Mouse (Mus musculus): ENCODE data around the gene Ntn4. TPM values are rescaled to one million over a fixed set of nuclear protein-coding genes. Genes with fewer than 3 reads are reported as not detected.

The Ntn4 gene
- polyA plus RNA-seq, 1 experiment = 0.48 TPM

GRCm38 (mm10) chr10:93723942-93724542 lies 83.6 kb downstream of the Ntn4 start:
- TF ChIP-seq MYOD1 (IDR thresholded peaks at IDR 0.05; ENCODE audit: control insufficient read depth, insufficient read length, low read depth) (no peak), MAX (IDR thresholded peaks at IDR 0.05) (no peak), CEBPB (IDR thresholded peaks at IDR 0.05; ENCODE audit: low read depth) (no peak), FOSL1 (IDR thresholded peaks at IDR 0.05; ENCODE audit: insufficient read depth, low read length, poor library complexity, severe bottlenecking) (no peak), MYOG (IDR thresholded peaks at IDR 0.05; ENCODE audit: control insufficient read depth, extremely low read depth, insufficient read length) (no peak), CTCF (IDR thresholded peaks at IDR 0.05; ENCODE audit: control insufficient read depth, insufficient read depth, insufficient read length) (no peak), USF1 (IDR thresholded peaks at IDR 0.05; ENCODE audit: low read depth) (no peak)
- no peaks in the 10 kb centered on the region for H3K79me3 ChIP-seq (ENCODE audit: low read depth)
- H3K79me2 ChIP-seq (ENCODE audit: control insufficient read depth, insufficient read depth) = no peaks in the 10 kb centered on the region
- H3ac ChIP-seq (ENCODE audit: control insufficient read depth, insufficient read length, low read depth) = no peak overlapping the region
- no peaks in the 10 kb centered on the region for H3K36me3 ChIP-seq (ENCODE audit: control insufficient read depth, insufficient read depth)
- H3K4me3 ChIP-seq (ENCODE audit: insufficient read depth, poor library complexity, severe bottlenecking) = no peak overlapping the region
- no peaks in the 10 kb centered on the region for H3K27me3 ChIP-seq (ENCODE audit: control insufficient read depth, insufficient read depth, insufficient read length)

GRCm38 (mm10) chr10:93728131-93728530 lies 87.7 kb downstream of the Ntn4 start:
- H3K27me3 ChIP-seq (ENCODE audit: control insufficient read depth, insufficient read depth, insufficient read length) = no peaks in the 10 kb centered on the region
- no peak overlapping the region for H3K4me3 ChIP-seq (ENCODE audit: insufficient read depth, poor library complexity, severe bottlenecking)
- H3K36me3 ChIP-seq (ENCODE audit: control insufficient read depth, insufficient read depth) = no peaks in the 10 kb centered on the region
- no peak overlapping the region for H3ac ChIP-seq (ENCODE audit: control insufficient read depth, insufficient read length, low read depth)
- H3K79me2 ChIP-seq (ENCODE audit: control insufficient read depth, insufficient read depth) = no peaks in the 10 kb centered on the region
- H3K79me3 ChIP-seq (ENCODE audit: low read depth) = no peaks in the 10 kb centered on the region
- no peak for TF ChIP-seq MYOG (IDR thresholded peaks at IDR 0.05; ENCODE audit: control insufficient read depth, extremely low read depth, insufficient read length)
- TF ChIP-seq MYOD1 (IDR thresholded peaks at IDR 0.05; ENCODE audit: control insufficient read depth, insufficient read length, low read depth) = no peak

- no peaks in the 10 kb centered on the region for H3K79me3 ChIP-seq (ENCODE audit: low read depth)
- H3K4me3 ChIP-seq (ENCODE audit: insufficient read depth, poor library complexity, severe bottlenecking) = no peak overlapping the region
- H3K27me3 ChIP-seq (ENCODE audit: control insufficient read depth, insufficient read depth, insufficient read length) = no peaks in the 10 kb centered on the region
- no peaks in the 10 kb centered on the region for H3K79me2 ChIP-seq (ENCODE audit: control insufficient read depth, insufficient read depth)
- no peaks in the 10 kb centered on the region for H3K36me3 ChIP-seq (ENCODE audit: control insufficient read depth, insufficient read depth)
- no peak overlapping the region for H3ac ChIP-seq (ENCODE audit: control insufficient read depth, insufficient read length, low read depth)
- TF ChIP-seq MYOD1 (IDR thresholded peaks at IDR 0.05; ENCODE audit: control insufficient read depth, insufficient read length, low read depth) = no peak
- TF ChIP-seq CEBPB (IDR thresholded peaks at IDR 0.05; ENCODE audit: low read depth) = no peak
- TF ChIP-seq USF1 (IDR thresholded peaks at IDR 0.05; ENCODE audit: low read depth) = no peak
- TF ChIP-seq MAX (IDR thresholded peaks at IDR 0.05) = no peak
- TF ChIP-seq MYOG (IDR thresholded peaks at IDR 0.05; ENCODE audit: control insufficient read depth, extremely low read depth, insufficient read length) = no peak
- TF ChIP-seq CTCF (IDR thresholded peaks at IDR 0.05; ENCODE audit: control insufficient read depth, insufficient read depth, insufficient read length) = no peak
- TF ChIP-seq FOSL1 (IDR thresholded peaks at IDR 0.05; ENCODE audit: insufficient read depth, low read length, poor library complexity, severe bottlenecking) = no peak
These were observed 90.0 kb downstream of the Ntn4 start for GRCm38 (mm10) chr10:93730514-93730913.

- no peak for TF ChIP-seq CEBPB (IDR thresholded peaks at IDR 0.05; ENCODE audit: low read depth)
- no peak for TF ChIP-seq MAX (IDR thresholded peaks at IDR 0.05)
- TF ChIP-seq MYOD1 (IDR thresholded peaks at IDR 0.05; ENCODE audit: control insufficient read depth, insufficient read length, low read depth) = no peak
- TF ChIP-seq FOSL1 (IDR thresholded peaks at IDR 0.05; ENCODE audit: insufficient read depth, low read length, poor library complexity, severe bottlenecking) = no peak
- TF ChIP-seq CTCF (IDR thresholded peaks at IDR 0.05; ENCODE audit: control insufficient read depth, insufficient read depth, insufficient read length) = no peak
- TF ChIP-seq USF1 (IDR thresholded peaks at IDR 0.05; ENCODE audit: low read depth) = no peak
- no peak for TF ChIP-seq MYOG (IDR thresholded peaks at IDR 0.05; ENCODE audit: control insufficient read depth, extremely low read depth, insufficient read length)
- Histone ChIP-seq H3K36me3 (ENCODE audit: control insufficient read depth, insufficient read depth) (no peaks in the 10 kb centered on the region), H3K79me2 (ENCODE audit: control insufficient read depth, insufficient read depth) (no peaks in the 10 kb centered on the region), H3K79me3 (ENCODE audit: low read depth) (no peaks in the 10 kb centered on the region), H3K4me3 (ENCODE audit: insufficient read depth, poor library complexity, severe bottlenecking) (no peak overlapping the region), H3ac (ENCODE audit: control insufficient read depth, insufficient read length, low read depth) (no peak overlapping the region), H3K27me3 (ENCODE audit: control insufficient read depth, insufficient read depth, insufficient read length) (no peaks in the 10 kb centered on the region)
These were observed 90.8 kb downstream of the Ntn4 start for GRCm38 (mm10) chr10:93731248-93731691.

- Histone ChIP-seq H3K79me3 (ENCODE audit: low read depth) (no peaks in the 10 kb centered on the region), H3K36me3 (ENCODE audit: control insufficient read depth, insufficient read depth) (no peaks in the 10 kb centered on the region), H3K79me2 (ENCODE audit: control insufficient read depth, insufficient read depth) (no peaks in the 10 kb centered on the region), H3K4me3 (ENCODE audit: insufficient read depth, poor library complexity, severe bottlenecking) (no peak overlapping the region), H3K27me3 (ENCODE audit: control insufficient read depth, insufficient read depth, insufficient read length) (no peaks in the 10 kb centered on the region), H3ac (ENCODE audit: control insufficient read depth, insufficient read length, low read depth) (no peak overlapping the region)
- TF ChIP-seq MAX (IDR thresholded peaks at IDR 0.05) (no peak), CTCF (IDR thresholded peaks at IDR 0.05; ENCODE audit: control insufficient read depth, insufficient read depth, insufficient read length) (no peak), MYOG (IDR thresholded peaks at IDR 0.05; ENCODE audit: control insufficient read depth, extremely low read depth, insufficient read length) (no peak), MYOD1 (IDR thresholded peaks at IDR 0.05; ENCODE audit: control insufficient read depth, insufficient read length, low read depth) (peak; percentile 66), CEBPB (IDR thresholded peaks at IDR 0.05; ENCODE audit: low read depth) (no peak)
These were observed 95.7 kb downstream of the Ntn4 start for GRCm38 (mm10) chr10:93736114-93736645.

DNA sequence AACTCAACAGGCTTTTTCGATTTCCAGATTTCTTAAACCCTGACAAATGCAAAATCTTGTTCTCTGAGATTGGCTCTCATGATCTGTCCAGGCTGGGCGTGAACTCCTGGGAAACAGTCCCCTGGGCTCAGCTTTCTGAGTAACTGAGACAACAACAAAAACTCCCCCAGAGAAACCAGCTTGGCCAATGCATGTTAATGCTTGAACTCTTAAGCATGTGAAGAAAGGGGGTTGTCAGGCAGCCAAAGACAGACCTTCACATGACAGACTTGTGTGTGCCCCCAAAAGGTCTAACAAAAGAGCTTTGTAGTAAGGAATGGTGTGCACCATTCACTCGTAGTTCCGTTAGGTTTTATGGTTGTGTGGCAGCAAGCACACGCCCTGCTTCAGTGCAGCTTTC lies 96.6 kb downstream of the Ntn4 start:
- Histone ChIP-seq H3K4me3 (ENCODE audit: insufficient read depth, poor library complexity, severe bottlenecking) (no peak overlapping the region), H3K79me2 (ENCODE audit: control insufficient read depth, insufficient read depth) (no peaks in the 10 kb centered on the region), H3K27me3 (ENCODE audit: control insufficient read depth, insufficient read depth, insufficient read length) (no peaks in the 10 kb centered on the region), H3ac (ENCODE audit: control insufficient read depth, insufficient read length, low read depth) (no peak overlapping the region), H3K36me3 (ENCODE audit: control insufficient read depth, insufficient read depth) (no peaks in the 10 kb centered on the region), H3K79me3 (ENCODE audit: low read depth) (no peaks in the 10 kb centered on the region)
- TF ChIP-seq USF1 (IDR thresholded peaks at IDR 0.05; ENCODE audit: low read depth) (no peak), MYOD1 (IDR thresholded peaks at IDR 0.05; ENCODE audit: control insufficient read depth, insufficient read length, low read depth) (no peak), FOSL1 (IDR thresholded peaks at IDR 0.05; ENCODE audit: insufficient read depth, low read length, poor library complexity, severe bottlenecking) (no peak), CTCF (IDR thresholded peaks at IDR 0.05; ENCODE audit: control insufficient read depth, insufficient read depth, insufficient read length) (no peak), MYOG (IDR thresholded peaks at IDR 0.05; ENCODE audit: control insufficient read depth, extremely low read depth, insufficient read length) (no peak), MAX (IDR thresholded peaks at IDR 0.05) (no peak), CEBPB (IDR thresholded peaks at IDR 0.05; ENCODE audit: low read depth) (no peak)
